Mouse (Mus musculus) myocyte (in vitro differentiated cells): Measurements from ENCODE around the gene Pnpla6.

Experiments
- MYOG ChIP-seq, 3 experiments: IDR thresholded peaks; one replicate each; pipeline ENCODE4 v1.6.1; 2011; ENCODE audit warnings: control low read depth in 2 of 3, low read depth in 2 of 3, mild to moderate bottlenecking in 2 of 3; ENCODE audit not compliant: insufficient read length in 2 of 3, control insufficient read depth in 1 of 3, insufficient read depth in 1 of 3
- POLR2A ChIP-seq: IDR thresholded peaks from one replicate; pipeline ENCODE4 v1.6.1; 2011; ENCODE audit warnings: low read depth, mild to moderate bottlenecking, control low read depth, moderate library complexity; ENCODE audit not compliant: insufficient read length
- USF1 ChIP-seq: IDR thresholded peaks from one replicate; pipeline ENCODE4 v1.6.1; 2011; ENCODE audit warnings: low read depth, mild to moderate bottlenecking, control low read depth, moderate library complexity

- no peak for TF ChIP-seq MYOG (IDR thresholded peaks at IDR 0.05; ENCODE audit: control insufficient read depth in 1 of 3, insufficient read depth in 1 of 3, insufficient read length in 2 of 3, low read depth in 2 of 3)
- TF ChIP-seq USF1: no peak
- TF ChIP-seq POLR2A: no peak
Observed at GRCm38 (mm10) chr8:3467886-3468545, 47.2 kb upstream of the Pnpla6 start.
